Mouse (Mus musculus) T-helper 17 cell (primary cell): ENCODE results near the gene Vopp1.
"Not testable (repeated sequence)": the region's sequence is repeated elsewhere in the genome, so short reads cannot be mapped to it uniquely, and the experiment has no call there.

ENCODE experiments used
- in situ Hi-C, 2 experiments: fragments of 300-600 bp; cut with MboI, MseI; formaldehyde crosslinking; loops; 1 replicate in 1 of 2; 2 replicates in 1 of 2; pipeline ENCODE4 v1.15.1; 2025; ENCODE audit warnings: high pct_unique_total_duplicates in 2 of 2

The Vopp1 gene

GRCm38 (mm10) chr6:57824422-57825258 is at the start of gene Vopp1:
Gene Vopp1, minus strand, starts transcription at chr6:57825159.
- in situ Hi-C loops, result loop anchor here in 1 of 2 experiments (10.0 kb wide), 2 partner anchors 130 to 900 kb away; partner anchors contain the start of genes Nt5c3, Pyurf and Vmn1r4

- in situ Hi-C loops, result no loop called here
These were observed 34.4 kb upstream of the Vopp1 start for GRCm38 (mm10) chr6:57859043-57860042.

- in situ Hi-C loops, result not testable (repeated sequence)
These were observed 26.2 kb upstream of the Vopp1 start for GRCm38 (mm10) chr6:57851177-57851576.

GRCm38 (mm10) chr6:57850286-57850685 is 25.3 kb upstream of the Vopp1 start, which contains the start of gene Vmn1r21:
Gene Vmn1r21, minus strand, starts transcription at chr6:57850343.
- in situ Hi-C loops, result no loop called here

GRCm38 (mm10) chr6:57839693-57840408 is 14.9 kb upstream of the Vopp1 start:
- in situ Hi-C loops, result no loop called here

- in situ Hi-C loops, result loop anchor here in 1 of 2 experiments (10.0 kb wide), 2 partner anchors 130 to 900 kb away; partner anchors contain the start of genes Nt5c3, Pyurf and Vmn1r4
These were observed 328 bp upstream of the Vopp1 start for GRCm38 (mm10) chr6:57825259-57825715.

GRCm38 (mm10) chr6:57823461-57823860 is 1.5 kb downstream of the Vopp1 start:
- in situ Hi-C loops, result loop anchor here in 1 of 2 experiments (10.0 kb wide), 2 partner anchors 129 to 899 kb away; partner anchors contain the start of genes Nt5c3, Pyurf and Vmn1r4

GRCm38 (mm10) chr6:57822648-57823410 is 2.1 kb downstream of the Vopp1 start:
- in situ Hi-C loops, result loop anchor here in 1 of 2 experiments (10.0 kb wide), 2 partner anchors 128 to 898 kb away; partner anchors contain the start of genes Nt5c3, Pyurf and Vmn1r4

GRCm38 (mm10) chr6:57814436-57814940 is 10.5 kb downstream of the Vopp1 start:
- in situ Hi-C loops, result no loop called here

GRCm38 (mm10) chr6:57811748-57812730 is 12.9 kb downstream of the Vopp1 start:
- in situ Hi-C loops, result no loop called here

- in situ Hi-C loops, result no loop called here
These were observed 19.5 kb downstream of the Vopp1 start for GRCm38 (mm10) chr6:57805218-57806069.

- in situ Hi-C loops, result no loop called here
These were observed 21.8 kb downstream of the Vopp1 start for GRCm38 (mm10) chr6:57803130-57803529.

GRCm38 (mm10) chr6:57798986-57799385 is 26.0 kb downstream of the Vopp1 start:
- in situ Hi-C loops, result loop anchor here in 1 of 2 experiments (10.0 kb wide), 1 partner anchor 1514 kb away; no protein-coding TSS in a partner anchor

GRCm38 (mm10) chr6:57796853-57797423 is 28.0 kb downstream of the Vopp1 start:
- in situ Hi-C loops, result loop anchor here in 1 of 2 experiments (10.0 kb wide), 1 partner anchor 1512 kb away; no protein-coding TSS in a partner anchor

GRCm38 (mm10) chr6:57795835-57796234 is 29.1 kb downstream of the Vopp1 start:
- in situ Hi-C loops, result loop anchor here in 1 of 2 experiments (10.0 kb wide), 1 partner anchor 1511 kb away; no protein-coding TSS in a partner anchor

- in situ Hi-C loops, result loop anchor here in 1 of 2 experiments (10.0 kb wide), 1 partner anchor 1508 kb away; no protein-coding TSS in a partner anchor
These were observed 32.1 kb downstream of the Vopp1 start for GRCm38 (mm10) chr6:57792821-57793220.

GRCm38 (mm10) chr6:57790542-57790941 is 34.4 kb downstream of the Vopp1 start:
- in situ Hi-C loops, result loop anchor here in 1 of 2 experiments (10.0 kb wide), 1 partner anchor 1506 kb away; no protein-coding TSS in a partner anchor
